Mouse (Mus musculus) 3134 (cell line): ENCODE data around the gene Glt1d1.

Source experiments
- DNase-seq: peaks from one replicate; pipeline ENCODE4 v3.0.0-alpha.2; 2011; ENCODE audit warnings: low spot score; ENCODE audit not compliant: insufficient read length; ENCODE audit errors: extremely low read depth

The Glt1d1 gene

GRCm38 (mm10) chr5:127632167-127633145 is at the start of gene Glt1d1, which contains the start of gene Slc15a4:
Glt1d1 (plus strand) TSS chr5:127632262.
Slc15a4 (minus strand) TSS chr5:127632897.
- DNase-seq: peak; percentile 56

- no peak for DNase-seq
These were observed 48.4 kb upstream of the Glt1d1 start for GRCm38 (mm10) chr5:127583658-127584057.

GRCm38 (mm10) chr5:127587854-127588253 is 44.2 kb upstream of the Glt1d1 start:
- no peak for DNase-seq

GRCm38 (mm10) chr5:127592406-127592805 is 39.7 kb upstream of the Glt1d1 start:
- no peak for DNase-seq

- no peak for DNase-seq
These were observed 39.2 kb upstream of the Glt1d1 start for GRCm38 (mm10) chr5:127592854-127593253.

- DNase-seq: no peak
These were observed 36.4 kb upstream of the Glt1d1 start for GRCm38 (mm10) chr5:127595676-127596075.

- DNase-seq: no peak
These were observed 35.2 kb upstream of the Glt1d1 start for GRCm38 (mm10) chr5:127596862-127597261.

- DNase-seq: no peak
These were observed 29.1 kb upstream of the Glt1d1 start for GRCm38 (mm10) chr5:127602996-127603395.

- no peak for DNase-seq
These were observed 24.6 kb upstream of the Glt1d1 start for GRCm38 (mm10) chr5:127607507-127607906.

GRCm38 (mm10) chr5:127609191-127609714 is 22.8 kb upstream of the Glt1d1 start:
- no peak for DNase-seq

GRCm38 (mm10) chr5:127610787-127611509 is 21.1 kb upstream of the Glt1d1 start:
- peak; percentile 68 for DNase-seq

- no peak for DNase-seq
These were observed 20.2 kb upstream of the Glt1d1 start for GRCm38 (mm10) chr5:127611881-127612280.

- DNase-seq: no peak
These were observed 19.7 kb upstream of the Glt1d1 start for GRCm38 (mm10) chr5:127612397-127612796.

GRCm38 (mm10) chr5:127615459-127615858 is 16.6 kb upstream of the Glt1d1 start:
- DNase-seq: no peak

- DNase-seq: no peak
These were observed 15.9 kb upstream of the Glt1d1 start for GRCm38 (mm10) chr5:127616151-127616550.

- peak; percentile 95 for DNase-seq
These were observed 15.0 kb upstream of the Glt1d1 start for GRCm38 (mm10) chr5:127616884-127617635.

- DNase-seq: no peak
These were observed 13.2 kb upstream of the Glt1d1 start for GRCm38 (mm10) chr5:127618834-127619233.

- no peak for DNase-seq
These were observed 11.7 kb upstream of the Glt1d1 start for GRCm38 (mm10) chr5:127620371-127620770.

- no peak for DNase-seq
These were observed 11.0 kb upstream of the Glt1d1 start for GRCm38 (mm10) chr5:127621108-127621507.

- DNase-seq: no peak
These were observed 7.4 kb upstream of the Glt1d1 start for GRCm38 (mm10) chr5:127624427-127625213.
